Mouse (Mus musculus): ENCODE results near the gene Fth1.

Fth1 gene

DNA sequence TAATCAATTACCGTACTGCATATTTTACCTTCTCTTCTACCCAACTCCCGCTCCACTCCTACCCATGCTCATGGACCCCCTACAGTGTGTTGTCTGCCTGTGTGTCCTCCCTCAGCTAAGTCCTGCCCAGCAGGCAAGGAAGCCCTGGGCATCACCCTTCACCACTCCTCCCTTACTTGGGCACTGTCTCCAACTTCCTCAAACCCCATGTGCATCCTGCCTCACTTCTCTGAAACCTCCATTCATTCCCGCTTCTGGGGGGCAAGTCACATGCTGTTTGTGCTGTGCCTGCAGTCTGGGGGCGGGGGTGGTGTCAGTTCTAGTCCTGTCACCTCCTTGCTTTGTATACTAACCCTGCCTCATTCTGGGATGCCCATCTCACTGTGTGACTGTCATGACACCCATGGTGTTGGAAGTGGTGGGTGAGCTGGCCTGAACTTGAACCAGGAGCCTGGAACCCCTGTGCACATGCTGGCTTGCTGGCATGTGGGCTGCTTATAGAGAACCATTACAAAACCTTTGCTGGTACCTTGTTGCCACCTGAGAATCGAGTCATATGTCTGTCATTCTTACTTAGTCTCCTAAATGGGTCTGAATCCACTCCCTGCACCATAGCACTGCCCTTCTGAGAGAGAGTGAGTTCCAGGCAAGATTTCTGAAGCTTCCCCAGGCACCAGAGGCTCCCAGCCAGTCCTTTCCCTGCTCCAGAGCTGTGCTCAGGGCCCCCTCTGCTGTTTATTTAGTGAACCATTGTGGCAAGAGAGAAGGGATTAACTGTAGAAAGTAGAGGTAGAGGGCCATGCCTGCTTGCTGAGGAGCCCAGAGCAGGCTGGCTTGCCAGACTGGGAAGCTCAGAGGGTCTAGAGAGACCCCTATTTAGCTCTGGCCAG lies 42.3 kb downstream of the Fth1 start:
- DNase-seq: peak in 1 of 2 experiments; percentile 70

DNA sequence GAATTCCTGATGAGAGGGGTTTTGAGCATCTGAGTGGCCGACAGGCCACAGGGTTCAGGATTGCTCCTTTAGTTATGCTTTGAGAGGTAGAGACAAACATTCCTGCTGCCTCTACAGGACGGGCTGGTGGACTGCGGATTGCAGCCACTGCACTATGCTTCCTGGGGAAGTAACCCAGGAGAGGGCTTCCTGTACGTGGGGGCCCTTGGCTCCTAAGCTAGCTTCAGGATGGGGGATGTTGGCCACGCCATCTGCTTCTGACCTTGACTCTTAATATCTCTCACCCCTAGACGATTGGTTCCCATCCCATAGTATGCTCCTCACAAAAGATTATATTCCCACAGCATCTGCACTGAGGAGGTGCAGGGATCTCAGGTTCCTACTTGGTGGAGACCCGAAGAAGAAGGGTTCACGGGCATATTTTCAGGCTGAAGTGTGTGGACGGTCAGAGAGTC lies 42.9 kb downstream of the Fth1 start:
- no peak for DNase-seq

DNA sequence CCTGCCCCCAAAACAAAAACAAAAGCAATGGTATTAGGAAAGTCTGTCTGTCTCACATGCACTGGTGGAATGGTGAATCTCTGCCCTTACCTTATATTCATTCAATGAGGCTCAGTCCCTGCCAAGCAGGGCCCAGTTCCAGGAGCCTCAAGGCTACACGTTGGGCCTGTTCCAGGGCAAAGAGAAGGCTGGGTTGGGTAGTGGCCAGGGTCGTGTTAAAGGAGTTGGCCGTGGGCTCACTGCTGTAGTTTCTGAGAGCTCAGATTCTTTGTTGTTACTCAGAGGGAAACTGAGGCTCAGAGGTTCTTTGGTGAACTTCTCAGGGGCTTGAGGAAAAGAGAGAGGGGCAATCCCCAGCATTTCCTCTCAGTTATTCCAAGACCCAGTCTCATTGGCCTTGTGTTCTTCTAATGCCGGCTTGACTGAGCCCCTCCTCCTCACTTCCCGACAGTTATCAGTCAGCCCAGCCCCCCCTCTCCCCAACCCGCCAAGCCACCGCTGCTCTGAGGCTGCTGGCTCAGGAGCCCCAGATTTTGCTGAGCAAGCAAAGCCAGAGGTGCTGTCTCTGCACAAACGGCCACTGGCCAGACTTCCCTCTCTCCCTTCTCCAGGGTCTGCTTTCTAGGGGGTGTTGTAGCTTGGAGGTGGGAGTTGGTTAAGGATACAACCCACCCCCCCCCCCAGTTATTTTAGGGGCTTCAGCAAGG lies 44.9 kb downstream of the Fth1 start:
- peak; percentile 85 for DNase-seq

DNA sequence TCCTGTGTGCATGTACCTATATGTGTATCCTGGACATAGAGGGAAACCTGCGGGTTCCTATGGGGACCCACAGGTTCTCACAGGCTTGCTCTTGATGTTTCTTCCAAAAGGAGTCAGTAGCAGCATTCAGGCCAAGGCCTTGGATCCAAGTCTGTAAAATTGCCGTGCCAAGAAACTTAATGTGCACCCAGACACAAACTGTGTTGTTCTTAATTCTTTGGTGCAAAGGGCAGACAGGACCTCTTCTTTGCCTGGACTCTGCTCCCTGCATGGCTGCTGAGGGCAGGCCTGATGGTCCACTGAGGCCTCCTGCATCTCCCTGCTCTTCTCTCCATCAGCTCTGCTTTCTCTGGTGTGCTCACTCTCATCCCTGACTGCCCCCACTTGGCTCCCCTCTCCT lies 49.3 kb downstream of the Fth1 start:
- peak; percentile 63 to 84 for DNase-seq

DNA sequence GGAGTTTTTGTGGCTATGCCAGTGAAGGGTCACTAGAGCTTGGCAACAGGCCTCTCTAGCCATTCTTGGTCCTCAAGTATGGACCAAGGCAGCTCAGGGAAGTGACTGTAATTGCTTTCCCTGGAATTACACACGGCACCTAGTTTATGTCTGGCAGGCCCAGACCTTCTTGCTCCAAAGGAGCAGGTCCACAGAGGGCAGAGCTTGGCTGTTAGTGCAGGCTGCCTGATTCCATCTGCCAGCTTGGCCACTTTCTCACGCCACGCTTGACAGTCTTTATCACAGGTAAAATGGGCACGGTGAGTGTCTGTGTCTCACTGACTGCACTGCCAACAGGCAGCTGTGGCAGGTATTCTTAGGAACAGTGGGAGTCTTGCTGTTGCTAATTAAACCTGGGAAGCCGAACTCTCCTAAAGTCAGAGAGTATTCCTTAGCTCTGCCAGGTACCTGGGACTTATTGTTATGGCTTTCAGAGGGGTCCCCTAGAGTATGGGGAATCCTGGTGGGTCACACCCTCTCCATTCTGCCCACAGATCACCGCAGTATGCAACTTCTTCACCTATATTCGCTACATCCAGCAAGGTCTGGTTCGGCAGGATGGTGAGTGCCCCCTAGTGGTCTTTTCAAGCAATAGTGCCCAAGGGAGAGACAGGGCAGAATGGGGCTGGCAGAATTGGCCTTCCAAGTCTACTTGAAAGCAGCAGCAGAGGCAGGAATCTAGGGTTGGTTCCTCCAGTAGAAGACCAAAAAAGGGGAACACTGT lies 53.0 kb downstream of the Fth1 start:
- peak; percentile 71 to 73 for DNase-seq

DNA sequence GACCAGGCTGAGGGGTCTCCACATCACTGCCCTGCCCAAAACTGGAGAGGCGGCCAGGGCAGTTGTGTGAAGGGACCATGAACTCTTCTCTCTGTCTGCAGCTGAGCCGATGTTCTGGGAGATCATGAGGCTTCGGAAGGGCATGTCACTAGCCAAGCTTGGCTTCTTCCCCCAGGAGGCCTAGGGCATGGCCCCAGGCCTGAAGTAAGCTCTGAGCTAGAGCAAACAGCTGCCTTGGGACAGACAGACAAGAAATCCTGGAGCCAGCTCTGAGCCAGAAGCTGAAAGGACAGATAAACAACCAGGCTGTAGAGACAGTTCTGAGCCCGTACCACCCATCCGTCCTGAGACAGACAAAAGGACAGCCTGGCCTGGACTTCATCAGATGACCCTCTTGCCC lies 54.0 kb downstream of the Fth1 start:
- no peak for DNase-seq

Measured in kidney, postnatal 36 days (tissue).